In the genomic region with DNA sequence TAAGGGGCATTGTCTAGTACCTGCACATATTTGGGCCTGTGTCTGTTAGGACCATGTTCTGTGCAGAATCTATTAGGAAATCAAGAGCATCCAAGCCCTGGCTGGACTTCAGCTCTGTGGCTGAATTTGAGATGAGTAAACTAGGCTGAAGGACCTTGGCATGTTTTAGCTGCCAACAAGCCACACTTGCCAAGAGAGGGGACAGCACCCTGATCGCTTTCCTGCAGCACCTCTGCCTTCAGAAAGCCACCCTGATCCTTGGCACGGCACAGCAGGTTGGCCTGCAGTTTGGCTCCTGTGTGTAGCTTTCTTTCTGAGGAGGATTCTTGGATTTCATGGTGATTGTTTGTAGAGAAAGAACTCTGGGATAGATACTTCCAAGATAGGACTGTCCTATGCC, we compare ENCODE assay signal across 21 mouse cellular contexts. TPM values are rescaled to one million over a fixed set of nuclear protein-coding genes. Genes with fewer than 3 reads are reported as not detected.
DNase-seq lines count a peak whose midpoint lies in the region; ATAC-seq and TF ChIP-seq lines count a peak whose summit lies in the region.
"Had no signal": no experiment of that assay in that cellular context is flagged by ENCODE, and none has a peak within 500 bp of the region (broad histone marks: within the 10 kb centered on the region; RNA-seq: fewer than 3 reads in every experiment).

No protein-coding gene starts in this region.

- TF ChIP-seq EP300 in liver, postnatal 0 days (IDR thresholded peaks at IDR 0.05; ENCODE audit: low read depth): no peak

- no peaks in the 10 kb centered on the region for H3K9me3 ChIP-seq in liver, embryonic 13.5 days (replicated peaks)
- no peaks in the 10 kb centered on the region for H3K9me3 ChIP-seq in liver, postnatal 0 days (ENCODE audit: low read length)
- H3K9me3 ChIP-seq in liver, embryonic 16.5 days (replicated peaks; ENCODE audit: control insufficient read depth, low read length): no peaks in the 10 kb centered on the region
- H3K9me3 ChIP-seq: hindbrain, embryonic 15.5 days; limb, embryonic 13.5 days; midbrain, embryonic 10.5 days; stomach, embryonic 15.5 days had no signal

- peak overlapping the region; percentile 100 for H3K27ac ChIP-seq in liver, embryonic 13.5 days
- H3K27ac ChIP-seq in liver, postnatal 0 days (ENCODE audit: low read depth): no peak overlapping the region
- peak overlapping the region; percentile 43; the same call in 1 of the 2 replicates for H3K27ac ChIP-seq in liver, embryonic 16.5 days (ENCODE audit: low read length)
- H3K27ac ChIP-seq: hindbrain, embryonic 15.5 days; layer of hippocampus, adult 2 months; limb, embryonic 13.5 days; midbrain, embryonic 10.5 days; stomach, embryonic 15.5 days had no signal

- H3K36me3 ChIP-seq in liver, embryonic 13.5 days: no peaks in the 10 kb centered on the region
- H3K36me3 ChIP-seq in liver, postnatal 0 days (replicated peaks; ENCODE audit: insufficient read depth, low read length): no peaks in the 10 kb centered on the region
- H3K36me3 ChIP-seq in liver, embryonic 16.5 days (ENCODE audit: control insufficient read depth, insufficient read depth): no peaks in the 10 kb centered on the region
- H3K36me3 ChIP-seq: hindbrain, embryonic 15.5 days; limb, embryonic 13.5 days; midbrain, embryonic 10.5 days; stomach, embryonic 15.5 days had no signal

- peak; percentile 11 to 20 for DNase-seq in cerebellum, postnatal 14 days
- no peak for DNase-seq in cerebellum, postnatal 4 days (ENCODE audit: low spot score in 2 of 2)
- DNase-seq in liver, embryonic 13.5 days: no peak
- no peak for DNase-seq in liver, postnatal 0 days
- DNase-seq in adrenal gland, postnatal 10 days: peak; percentile 59
- DNase-seq: cerebellum, adult 9-11 months; heart, postnatal 4 days; kidney, postnatal 14 days; layer of hippocampus, postnatal 36 days; lung, postnatal 4 days; right cerebral cortex, postnatal 25 days; thymus, adult 18-20 months had no signal

- peaks cover 73% of the 10 kb centered on the region for H3K4me1 ChIP-seq in liver, embryonic 13.5 days (replicated peaks)
- peaks cover 22% of the 10 kb centered on the region; the same call in 1 of the 2 replicates for H3K4me1 ChIP-seq in liver, postnatal 0 days (ENCODE audit: insufficient read depth)
- H3K4me1 ChIP-seq in liver, embryonic 16.5 days (ENCODE audit: control insufficient read depth, low read depth, low read length): peaks cover 51% of the 10 kb centered on the region

- H3K4me3 ChIP-seq in liver, embryonic 13.5 days (replicated peaks): no peak overlapping the region
- no peak overlapping the region for H3K4me3 ChIP-seq in liver, postnatal 0 days (ENCODE audit: low read depth, low read length)
- no peak overlapping the region for H3K4me3 ChIP-seq in liver, embryonic 16.5 days (ENCODE audit: low read depth, low read length)
- H3K4me3 ChIP-seq: hindbrain, embryonic 15.5 days; layer of hippocampus, adult 2 months; limb, embryonic 13.5 days; midbrain, embryonic 10.5 days; stomach, embryonic 15.5 days had no signal

- no peak overlapping the region for H3K4me2 ChIP-seq in liver, embryonic 13.5 days
- no peak overlapping the region for H3K4me2 ChIP-seq in liver, postnatal 0 days (ENCODE audit: low read depth, low read length)
- no peak overlapping the region for H3K4me2 ChIP-seq in liver, embryonic 16.5 days (ENCODE audit: low read depth, low read length)
- H3K4me2 ChIP-seq: hindbrain, embryonic 15.5 days; limb, embryonic 13.5 days; stomach, embryonic 15.5 days had no signal

- H3K9ac ChIP-seq in liver, embryonic 13.5 days: no peak overlapping the region
- H3K9ac ChIP-seq in liver, postnatal 0 days (replicated peaks): no peak overlapping the region
- no peak overlapping the region for H3K9ac ChIP-seq in liver, embryonic 16.5 days (ENCODE audit: low read depth, low read length)
- H3K9ac ChIP-seq: hindbrain, embryonic 15.5 days; limb, embryonic 13.5 days; stomach, embryonic 15.5 days had no signal

- peaks cover 4% of the 10 kb centered on the region; the same call in 1 of the 2 replicates for H3K27me3 ChIP-seq in liver, embryonic 13.5 days
- no peaks in the 10 kb centered on the region for H3K27me3 ChIP-seq in liver, postnatal 0 days (ENCODE audit: insufficient read depth, low read length)
- H3K27me3 ChIP-seq in liver, embryonic 16.5 days (ENCODE audit: control insufficient read depth, insufficient read depth, low read depth, low read length): peaks cover 3% of the 10 kb centered on the region; the same call in 1 of the 2 replicates
- H3K27me3 ChIP-seq: hindbrain, embryonic 15.5 days; stomach, embryonic 15.5 days had no signal

- no peak for ATAC-seq in liver, embryonic 13.5 days (ENCODE audit: low read depth)
- no peak for ATAC-seq in liver, postnatal 0 days
- no peak for ATAC-seq in liver, embryonic 16.5 days (ENCODE audit: low read depth)
- no peak for ATAC-seq in megakaryocyte, adult 5-6 weeks (ENCODE audit: poor library complexity, severe bottlenecking)
- ATAC-seq: intestine, postnatal 0 days had no signal

- no peak for TF ChIP-seq CTCF in liver, postnatal 0 days (IDR thresholded peaks at IDR 0.05; ENCODE audit: low read depth)

- WGBS in liver, embryonic 13.5 days (ENCODE audit: insufficient replicate concordance): 84% methylated on average over 2 of the region's 2 CpGs
- 91% methylated on average over 2 of the region's 2 CpGs for WGBS in liver, postnatal 0 days (ENCODE audit: insufficient replicate concordance)
- 89% methylated on average over 2 of the region's 2 CpGs for WGBS in liver, embryonic 16.5 days (ENCODE audit: insufficient replicate concordance)

RNA-seq across cellular contexts. Expression of a gene that starts 1.7 kb away (rescaled TPM):
- 5.2 and 6.3 TPM in 2 replicates for polyA plus RNA-seq in liver, embryonic 13.5 days (2015; fragmentation: Nextera tagmentation; extraction: Ambion mirVana)
- polyA plus RNA-seq in liver, postnatal 0 days (2015; fragmentation: Nextera tagmentation; extraction: Ambion mirVana): 4.5 and 4.6 TPM in 2 replicates
- total RNA-seq in adrenal gland, postnatal 10 days (2021): 10 to 100 TPM; 28.2 to 30.7 TPM
- polyA plus RNA-seq in liver, embryonic 16.5 days (2015; fragmentation: Nextera tagmentation; extraction: Ambion mirVana): 10.7 and 12.3 TPM in 2 replicates
- 5.6 and 6.2 TPM in 2 replicates for total RNA-seq in megakaryocyte, adult 5-6 weeks (2015)
- 3.0 and 4.2 TPM in 2 replicates for total RNA-seq in megakaryocyte, adult 5-6 weeks (2017)

RNA-seq across cellular contexts. Expression of a gene that starts 28.4 kb away (rescaled TPM):
- 11.7 and 12.6 TPM in 2 replicates for polyA plus RNA-seq in liver, embryonic 13.5 days (2015; fragmentation: Nextera tagmentation; extraction: Ambion mirVana)
- 19.7 and 21.5 TPM in 2 replicates for polyA plus RNA-seq in liver, postnatal 0 days (2015; fragmentation: Nextera tagmentation; extraction: Ambion mirVana)
- 10 to 100 TPM; 30.4 to 30.8 TPM for total RNA-seq in adrenal gland, postnatal 10 days (2021)
- 8.4 and 9.9 TPM in 2 replicates for polyA plus RNA-seq in liver, embryonic 16.5 days (2015; fragmentation: Nextera tagmentation; extraction: Ambion mirVana)
- total RNA-seq in megakaryocyte, adult 5-6 weeks (2015): 0.16 TPM in 1 of 2 replicates, not detected in the other
- 0.22 TPM in 1 of 2 replicates, not detected in the other for total RNA-seq in megakaryocyte, adult 5-6 weeks (2017)
- total RNA-seq: neutrophil, adult 5-6 weeks had no signal

Comparison
In these comparisons a context has a peak if more than half of its experiments do, and no peak if none do; other contexts are left out.
1. DNase-seq: peak in cerebellum, postnatal 14 days (2 of 2) and adrenal gland, postnatal 10 days (single experiment); none in cerebellum, postnatal 4 days (0 of 2), liver, embryonic 13.5 days (single experiment) and liver, postnatal 0 days (single experiment).